Mouse (Mus musculus) stomach, embryonic 16.5 days (tissue): ENCODE results near the gene Nudt21. TPM values are rescaled to one million over a fixed set of nuclear protein-coding genes. Genes with fewer than 3 reads are reported as not detected.
A peak's percentile ranks its signal among the peaks of the same experiment; 100 is the strongest.

Experiments used
- ATAC-seq: fragments of 200-750 bp; cut with Nextera tagmentation; 2 replicates; pipeline ENCODE4 v1.8.0; 2017; ENCODE audit warnings: moderate number of reproducible peaks, moderate TSS enrichment; ENCODE audit not compliant: insufficient read depth, low FRiP score
- H3K27ac ChIP-seq: fragments of 300-500 bp; sonication (generic); 2 replicates; pipeline ENCODE4 v1.5.1; 2014; ENCODE audit warnings: low read length
- H3K27me3 ChIP-seq: fragments of 300-500 bp; sonication (generic); 2 replicates; pipeline ENCODE4 v1.6.1; 2014; ENCODE audit warnings: low read length, control low read depth, mixed read lengths; ENCODE audit not compliant: control insufficient read depth, insufficient read depth
- H3K36me3 ChIP-seq: fragments of 300-500 bp; sonication (generic); 2 replicates; pipeline ENCODE4 v1.6.1; 2014; ENCODE audit warnings: low read length; ENCODE audit not compliant: control insufficient read depth, insufficient read depth
- H3K4me1 ChIP-seq: fragments of 300-500 bp; sonication (generic); 2 replicates; pipeline ENCODE4 v1.6.1; 2014; ENCODE audit warnings: low read length, control low read depth, mixed read lengths; ENCODE audit not compliant: control insufficient read depth, insufficient read depth
- H3K4me2 ChIP-seq: fragments of 300-500 bp; sonication (generic); 2 replicates; pipeline ENCODE4 v1.6.1; 2014; ENCODE audit warnings: low read depth, low read length, mixed read lengths
- H3K4me3 ChIP-seq: fragments of 300-500 bp; sonication (generic); replicated peaks from 2 replicates; pipeline ENCODE4 v1.5.1; 2014; ENCODE audit warnings: mild to moderate bottlenecking, low read length
- H3K9ac ChIP-seq: fragments of 300-500 bp; sonication (generic); 2 replicates; pipeline ENCODE4 v1.6.1; 2014; ENCODE audit warnings: low read length
- H3K9me3 ChIP-seq: fragments of 300-500 bp; sonication (generic); replicated peaks from 2 replicates; pipeline ENCODE4 v1.6.1; 2016; ENCODE audit warnings: low read length, control low read depth; ENCODE audit not compliant: control insufficient read depth
- WGBS: fragments of 180-500 bp; shearing (Covaris S2); extraction: QIAGEN DNeasy Blood & Tissue Kit; methylation state at CpG from one replicate; pipeline ENCODE4 v1.1.7; 2014; 5-methylcytosine and 5-hydroxymethylcytosine counted together
- polyA plus RNA-seq: library from polyadenylated mRNA; unstranded; fragments of >200 nt; fragmentation: Nextera tagmentation; extraction: Ambion mirVana; gene quantifications from 2 replicates; pipeline ENCODE4 v1.2.1, GENCODE M21; 2015

Gene Nudt21
- polyA plus RNA-seq, 1 experiment from 2014 or later: 97.0 TPM

- Histone ChIP-seq H3K36me3 (no peaks in the 10 kb centered on the region), H3K27me3 (no peaks in the 10 kb centered on the region), H3K4me2 (peak overlapping the region; percentile 95), H3K27ac (peak overlapping the region; percentile 8; the same call in 1 of the 2 replicates), H3K4me3 (no peak overlapping the region), H3K9me3 (no peaks in the 10 kb centered on the region), H3K4me1 (peaks cover 29% of the 10 kb centered on the region), H3K9ac (no peak overlapping the region)
- WGBS: 64% methylated on average over 2 of the region's 2 CpGs
- no peak for ATAC-seq
These were observed 26.6 kb downstream of the Nudt21 start for GRCm38 (mm10) chr8:94010101-94010705.

DNA sequence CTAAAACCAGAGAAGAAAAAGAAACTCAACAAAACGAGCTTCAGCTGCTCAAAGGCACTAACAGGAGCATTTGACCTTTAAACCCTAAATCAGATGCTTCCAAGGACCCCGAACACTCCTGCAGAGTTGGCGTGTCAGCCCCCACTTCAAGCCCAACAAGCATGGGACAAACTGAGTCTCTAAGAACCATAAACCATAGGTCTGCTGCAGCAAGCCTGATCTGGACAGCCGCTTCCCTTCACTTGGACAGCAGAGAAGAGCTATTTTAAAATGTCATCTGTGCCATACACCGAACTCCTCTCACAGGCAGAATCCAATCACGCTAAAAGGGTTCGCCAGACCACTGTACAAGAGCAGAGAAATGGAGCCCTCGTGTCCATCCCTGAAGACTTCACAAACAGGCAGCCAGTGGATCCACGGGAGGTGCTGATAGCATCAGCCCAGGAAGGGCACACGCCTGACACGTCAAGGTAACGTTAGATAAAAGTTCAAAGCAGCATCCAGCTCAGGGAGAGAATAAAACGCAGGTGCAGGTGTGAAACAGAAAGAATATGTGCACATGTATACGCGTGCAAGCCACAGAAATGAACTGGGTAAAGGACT lies 27.5 kb downstream of the Nudt21 start:
- Histone ChIP-seq H3K4me3 (no peak overlapping the region), H3K9me3 (no peaks in the 10 kb centered on the region), H3K27ac (0 out of 2 replicates have a peak overlapping the region, but pooled peaks have one; percentile 22), H3K4me1 (peaks cover 29% of the 10 kb centered on the region), H3K9ac (no peak overlapping the region), H3K4me2 (0 out of 2 replicates have a peak overlapping the region, but pooled peaks have one; percentile 95), H3K36me3 (no peaks in the 10 kb centered on the region), H3K27me3 (no peaks in the 10 kb centered on the region)
- 46% methylated on average over 15 of the region's 15 CpGs for WGBS
- no peak for ATAC-seq

DNA sequence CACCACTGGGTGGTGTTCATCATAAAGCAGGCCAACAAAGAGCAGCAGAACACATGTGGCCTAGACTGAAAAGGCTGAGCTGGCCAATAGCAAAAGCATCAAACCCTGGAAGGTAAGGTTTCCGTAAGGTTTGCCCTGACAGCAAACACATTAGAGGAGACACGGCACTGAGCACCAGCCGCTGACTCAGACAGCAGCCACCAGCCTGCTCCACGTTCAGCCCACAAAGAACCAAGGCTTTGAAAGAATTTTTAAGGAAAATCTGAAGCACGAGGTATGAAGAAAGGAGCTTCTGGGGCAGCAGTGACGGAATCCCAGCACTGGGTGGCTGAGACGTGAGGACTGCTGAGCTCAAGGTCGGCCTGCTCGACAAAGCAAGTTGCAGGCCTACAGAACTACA lies 32.7 kb downstream of the Nudt21 start:
- 82% methylated on average over 9 of the region's 9 CpGs for WGBS
- Histone ChIP-seq H3K9me3 (no peaks in the 10 kb centered on the region), H3K27me3 (no peaks in the 10 kb centered on the region), H3K9ac (no peak overlapping the region), H3K27ac (no peak overlapping the region), H3K36me3 (peaks cover 17% of the 10 kb centered on the region; the same call in 1 of the 2 replicates), H3K4me1 (peaks cover 6% of the 10 kb centered on the region), H3K4me2 (no peak overlapping the region), H3K4me3 (no peak overlapping the region)
- no peak for ATAC-seq

DNA sequence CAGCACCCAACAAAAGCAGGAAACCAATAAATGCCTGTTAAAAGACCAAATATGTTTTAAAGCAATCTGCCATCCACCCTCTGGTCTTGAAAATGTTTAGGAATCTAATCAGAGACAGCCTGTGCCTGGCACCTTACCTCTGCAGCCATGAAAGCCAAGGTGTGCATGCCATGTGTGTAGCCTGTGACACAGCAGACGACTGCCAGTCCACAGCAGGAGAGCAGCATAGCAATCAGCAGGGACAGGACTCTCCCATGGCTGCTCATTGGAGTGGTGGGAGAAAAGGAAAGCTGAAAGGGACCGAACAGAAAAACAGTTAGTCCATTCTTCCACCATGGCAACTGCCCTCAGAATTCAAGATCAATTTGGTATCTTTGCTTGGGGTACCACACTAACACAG lies 37.9 kb downstream of the Nudt21 start:
- H3K4me1 ChIP-seq: no peaks in the 10 kb centered on the region
- WGBS: 100% methylated on average over 2 of the region's 2 CpGs
- no peak overlapping the region for H3K9ac ChIP-seq
- H3K27ac ChIP-seq: no peak overlapping the region
- H3K36me3 ChIP-seq: peaks cover 27% of the 10 kb centered on the region; the same call in 1 of the 2 replicates
- H3K9me3 ChIP-seq: no peaks in the 10 kb centered on the region
- ATAC-seq: no peak
- no peaks in the 10 kb centered on the region for H3K27me3 ChIP-seq
- no peak overlapping the region for H3K4me2 ChIP-seq
- H3K4me3 ChIP-seq: no peak overlapping the region

DNA sequence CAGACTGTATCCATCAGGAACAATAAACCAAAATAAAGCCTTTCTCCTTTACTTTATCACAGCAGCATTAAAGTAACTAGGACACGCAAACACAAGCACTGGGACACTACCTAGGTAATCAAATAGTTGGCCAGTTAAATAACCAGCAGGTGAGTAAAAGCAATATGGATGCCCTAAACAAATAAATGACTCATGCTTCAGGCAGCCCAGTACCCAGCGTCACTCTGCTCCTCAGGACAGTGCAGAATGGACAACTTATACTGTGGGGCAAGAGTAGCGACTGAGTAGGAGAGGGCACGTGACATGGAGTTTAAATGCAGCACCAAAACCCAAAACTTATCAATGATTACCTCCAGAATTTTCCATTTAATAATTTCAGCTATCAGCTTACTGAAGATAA lies 47.1 kb downstream of the Nudt21 start:
- Histone ChIP-seq H3K9ac (no peak overlapping the region), H3K4me1 (no peaks in the 10 kb centered on the region), H3K27ac (no peak overlapping the region), H3K36me3 (peaks cover 21% of the 10 kb centered on the region), H3K4me3 (no peak overlapping the region), H3K27me3 (no peaks in the 10 kb centered on the region), H3K9me3 (no peaks in the 10 kb centered on the region), H3K4me2 (no peak overlapping the region)
- no peak for ATAC-seq
- WGBS: 84% methylated on average over 4 of the region's 4 CpGs

GRCm38 (mm10) chr8:93984731-93985130 lies 52.1 kb downstream of the Nudt21 start:
- H3K9me3 ChIP-seq: no peaks in the 10 kb centered on the region
- H3K27ac ChIP-seq: no peak overlapping the region
- H3K4me2 ChIP-seq: no peak overlapping the region
- H3K27me3 ChIP-seq: no peaks in the 10 kb centered on the region
- peaks cover 13% of the 10 kb centered on the region for H3K36me3 ChIP-seq
- H3K9ac ChIP-seq: no peak overlapping the region
- H3K4me1 ChIP-seq: no peaks in the 10 kb centered on the region
- 80% methylated on average over 3 of the region's 3 CpGs for WGBS
- ATAC-seq: no peak
- no peak overlapping the region for H3K4me3 ChIP-seq

GRCm38 (mm10) chr8:93983827-93984226 lies 53.0 kb downstream of the Nudt21 start:
- H3K9ac ChIP-seq: no peak overlapping the region
- H3K27ac ChIP-seq: no peak overlapping the region
- no peaks in the 10 kb centered on the region for H3K27me3 ChIP-seq
- H3K9me3 ChIP-seq: no peaks in the 10 kb centered on the region
- ATAC-seq: no peak
- no peaks in the 10 kb centered on the region for H3K4me1 ChIP-seq
- H3K36me3 ChIP-seq: peaks cover 13% of the 10 kb centered on the region
- H3K4me3 ChIP-seq: no peak overlapping the region
- H3K4me2 ChIP-seq: no peak overlapping the region
- WGBS: 78% methylated on average over 3 of the region's 3 CpGs

GRCm38 (mm10) chr8:93981679-93982215 lies 55.1 kb downstream of the Nudt21 start:
- H3K4me2 ChIP-seq: no peak overlapping the region
- WGBS: 85% methylated on average over 5 of the region's 5 CpGs
- H3K9me3 ChIP-seq: no peaks in the 10 kb centered on the region
- H3K4me1 ChIP-seq: no peaks in the 10 kb centered on the region
- no peaks in the 10 kb centered on the region for H3K27me3 ChIP-seq
- H3K36me3 ChIP-seq: peaks cover 18% of the 10 kb centered on the region
- no peak overlapping the region for H3K27ac ChIP-seq
- no peak overlapping the region for H3K9ac ChIP-seq
- no peak overlapping the region for H3K4me3 ChIP-seq
- ATAC-seq: no peak

- Histone ChIP-seq H3K9me3 (no peaks in the 10 kb centered on the region), H3K36me3 (peaks cover 17% of the 10 kb centered on the region), H3K4me3 (no peak overlapping the region), H3K4me2 (no peak overlapping the region), H3K9ac (no peak overlapping the region), H3K4me1 (no peaks in the 10 kb centered on the region), H3K27me3 (no peaks in the 10 kb centered on the region), H3K27ac (no peak overlapping the region)
- WGBS: 92% methylated on average over 4 of the region's 4 CpGs
- ATAC-seq: no peak
These were observed 56.7 kb downstream of the Nudt21 start for GRCm38 (mm10) chr8:93980141-93980540.
